Mouse (Mus musculus) embryonic facial prominence, embryonic 14.5 days (tissue): ENCODE results near the gene Birc2. TPM values are rescaled to one million over a fixed set of nuclear protein-coding genes. Genes with fewer than 3 reads are reported as not detected.

Source experiments
- ATAC-seq: fragments of 200-750 bp; cut with Nextera tagmentation; 2 replicates; pipeline ENCODE4 v1.8.0; 2017; ENCODE audit warnings: low read depth, moderate number of reproducible peaks, moderate TSS enrichment
- DNase-seq: peaks from one replicate; pipeline ENCODE4 v3.0.0-alpha.2; 2015; ENCODE audit warnings: low spot score
- H3K27ac ChIP-seq: fragments of 300-500 bp; sonication (generic); replicated peaks from 2 replicates; pipeline ENCODE4 v1.5.1; 2014; ENCODE audit warnings: low read depth, mild to moderate bottlenecking, low read length, moderate library complexity
- H3K27me3 ChIP-seq: fragments of 300-500 bp; sonication (generic); replicated peaks from 2 replicates; pipeline ENCODE4 v1.6.1; 2014; ENCODE audit warnings: low read length; ENCODE audit not compliant: control insufficient read depth, insufficient read depth
- H3K36me3 ChIP-seq: fragments of 300-500 bp; sonication (generic); 2 replicates; pipeline ENCODE4 v1.6.1; 2014; ENCODE audit warnings: low read length, mixed read lengths; ENCODE audit not compliant: control insufficient read depth, insufficient read depth
- H3K4me1 ChIP-seq: fragments of 300-500 bp; sonication (generic); 2 replicates; pipeline ENCODE4 v1.6.1; 2014; ENCODE audit warnings: antibody characterized with exemption, low read length; ENCODE audit not compliant: control insufficient read depth, insufficient read depth
- H3K4me2 ChIP-seq: fragments of 300-500 bp; sonication (generic); 2 replicates; pipeline ENCODE4 v1.6.1; 2014; ENCODE audit warnings: low read depth, mild to moderate bottlenecking, low read length, moderate library complexity, mixed read lengths
- H3K4me3 ChIP-seq: fragments of 300-500 bp; sonication (generic); 2 replicates; pipeline ENCODE4 v1.5.1; 2014; ENCODE audit warnings: low read depth, mild to moderate bottlenecking, low read length
- H3K9ac ChIP-seq: fragments of 300-500 bp; sonication (generic); 2 replicates; pipeline ENCODE4 v1.6.1; 2014; ENCODE audit warnings: low read depth, mild to moderate bottlenecking, low read length, moderate library complexity, mixed read lengths
- H3K9me3 ChIP-seq: fragments of 300-500 bp; sonication (generic); 2 replicates; pipeline ENCODE4 v1.6.1; 2016; ENCODE audit warnings: low read length; ENCODE audit not compliant: control insufficient read depth
- WGBS: fragments of 180-500 bp; shearing (Covaris S2); extraction: QIAGEN DNeasy Blood & Tissue Kit; methylation state at CpG from one replicate; pipeline ENCODE4 v1.1.7; 2014; 5-methylcytosine and 5-hydroxymethylcytosine counted together
- polyA plus RNA-seq: library from polyadenylated mRNA; unstranded; fragments of >200 nt; fragmentation: Nextera tagmentation; extraction: Ambion mirVana; gene quantifications from 2 replicates; pipeline ENCODE4 v1.2.1, GENCODE M21; 2014

Gene Birc2
- polyA plus RNA-seq, 1 experiment from 2014 or later: 40.7 TPM

- H3K27ac ChIP-seq: no peak overlapping the region
- WGBS: 66% methylated on average over 3 of the region's 3 CpGs
- no peak for DNase-seq
- peaks cover 16% of the 10 kb centered on the region; the same call in 1 of the 2 replicates for H3K36me3 ChIP-seq
- no peak overlapping the region for H3K4me3 ChIP-seq
- no peaks in the 10 kb centered on the region for H3K27me3 ChIP-seq
- no peaks in the 10 kb centered on the region for H3K4me1 ChIP-seq
- no peak overlapping the region for H3K9ac ChIP-seq
- H3K9me3 ChIP-seq: no peaks in the 10 kb centered on the region
- H3K4me2 ChIP-seq: no peak overlapping the region
- ATAC-seq: 0 out of 2 replicates have a peak, but pooled peaks have one; percentile 42
These were observed 60.9 kb downstream of the Birc2 start for GRCm38 (mm10) chr9:7775986-7776385.

- H3K4me3 ChIP-seq: no peak overlapping the region
- no peaks in the 10 kb centered on the region for H3K27me3 ChIP-seq
- 92% methylated on average over 2 of the region's 2 CpGs for WGBS
These were observed 61.9 kb downstream of the Birc2 start for GRCm38 (mm10) chr9:7775011-7775410.

GRCm38 (mm10) chr9:7774538-7774937 lies 62.3 kb downstream of the Birc2 start:
- Histone ChIP-seq H3K9ac (no peak overlapping the region), H3K4me1 (no peaks in the 10 kb centered on the region), H3K36me3 (peaks cover 26% of the 10 kb centered on the region), H3K27me3 (no peaks in the 10 kb centered on the region), H3K27ac (no peak overlapping the region), H3K4me2 (no peak overlapping the region), H3K4me3 (no peak overlapping the region), H3K9me3 (no peaks in the 10 kb centered on the region)
- no peak for ATAC-seq
- DNase-seq: no peak
- WGBS: 88% methylated on average over 10 of the region's 10 CpGs

More at GRCm38 (mm10) chr9:7775011-7775410, 61.9 kb downstream of the Birc2 start:
- Histone ChIP-seq H3K9ac (no peak overlapping the region), H3K27ac (no peak overlapping the region), H3K9me3 (no peaks in the 10 kb centered on the region), H3K4me2 (no peak overlapping the region), H3K36me3 (peaks cover 23% of the 10 kb centered on the region), H3K4me1 (no peaks in the 10 kb centered on the region)
- DNase-seq (no peak), ATAC-seq (no peak)

GRCm38 (mm10) chr9:7773686-7774085 lies 63.2 kb downstream of the Birc2 start:
- Histone ChIP-seq H3K4me3 (no peak overlapping the region), H3K9me3 (no peaks in the 10 kb centered on the region), H3K4me1 (no peaks in the 10 kb centered on the region), H3K27me3 (no peaks in the 10 kb centered on the region), H3K27ac (no peak overlapping the region), H3K4me2 (no peak overlapping the region), H3K36me3 (peaks cover 32% of the 10 kb centered on the region), H3K9ac (no peak overlapping the region)
- 88% methylated on average over 5 of the region's 5 CpGs for WGBS
- DNase-seq (no peak), ATAC-seq (no peak)

GRCm38 (mm10) chr9:7772773-7773454 lies 64.0 kb downstream of the Birc2 start:
- WGBS: 70% methylated on average over 4 of the region's 4 CpGs
- no peak overlapping the region for H3K4me3 ChIP-seq
- H3K9ac ChIP-seq: no peak overlapping the region
- H3K9me3 ChIP-seq: no peaks in the 10 kb centered on the region
- H3K36me3 ChIP-seq: peaks cover 36% of the 10 kb centered on the region
- no peak overlapping the region for H3K4me2 ChIP-seq
- no peaks in the 10 kb centered on the region for H3K27me3 ChIP-seq
- DNase-seq (no peak), ATAC-seq (no peak)
- H3K27ac ChIP-seq: no peak overlapping the region
- no peaks in the 10 kb centered on the region for H3K4me1 ChIP-seq

- WGBS: 78% methylated on average over 2 of the region's 2 CpGs
- H3K36me3 ChIP-seq: peaks cover 36% of the 10 kb centered on the region
- H3K4me1 ChIP-seq: no peaks in the 10 kb centered on the region
- H3K9me3 ChIP-seq: no peaks in the 10 kb centered on the region
- no peak overlapping the region for H3K9ac ChIP-seq
- no peak for DNase-seq
- ATAC-seq: no peak
- H3K4me3 ChIP-seq: no peak overlapping the region
- no peak overlapping the region for H3K4me2 ChIP-seq
- H3K27ac ChIP-seq: no peak overlapping the region; the same call in 1 of the 2 replicates
- no peaks in the 10 kb centered on the region for H3K27me3 ChIP-seq
These were observed 64.5 kb downstream of the Birc2 start for GRCm38 (mm10) chr9:7772361-7772760.

DNA sequence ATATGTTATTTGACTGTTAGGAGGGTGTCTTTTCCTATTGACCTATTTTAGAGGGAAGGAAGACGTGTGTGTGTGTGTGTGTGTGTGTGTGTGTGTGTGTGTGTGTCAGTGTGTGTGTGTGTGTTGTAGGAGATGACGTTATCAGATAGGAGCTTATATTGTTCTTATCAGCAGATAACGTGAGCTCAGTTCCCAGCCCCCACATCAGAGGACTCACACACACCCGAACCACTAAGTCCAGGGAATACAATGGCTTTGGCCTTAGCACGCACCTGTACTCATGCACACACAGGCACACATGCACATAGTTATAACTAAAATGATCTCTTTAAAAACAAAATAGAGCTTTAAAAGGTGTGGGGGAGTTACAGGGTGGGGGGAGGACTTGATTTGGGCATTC lies 67.4 kb downstream of the Birc2 start:
- Histone ChIP-seq H3K9ac (no peak overlapping the region), H3K9me3 (no peaks in the 10 kb centered on the region), H3K27me3 (no peaks in the 10 kb centered on the region), H3K27ac (no peak overlapping the region), H3K36me3 (peaks cover 35% of the 10 kb centered on the region), H3K4me3 (no peak overlapping the region), H3K4me1 (peaks cover 7% of the 10 kb centered on the region; the same call in 1 of the 2 replicates), H3K4me2 (no peak overlapping the region)
- DNase-seq (no peak), ATAC-seq (no peak)
- 87% methylated on average over 5 of the region's 5 CpGs for WGBS

- H3K4me1 ChIP-seq: peaks cover 7% of the 10 kb centered on the region; the same call in 1 of the 2 replicates
- no peak for DNase-seq
- no peaks in the 10 kb centered on the region for H3K27me3 ChIP-seq
- 55% methylated on average over 4 of the region's 4 CpGs for WGBS
- H3K4me2 ChIP-seq: no peak overlapping the region
- H3K9ac ChIP-seq: no peak overlapping the region
- no peaks in the 10 kb centered on the region for H3K9me3 ChIP-seq
- no peak overlapping the region for H3K4me3 ChIP-seq
- no peak overlapping the region for H3K27ac ChIP-seq
- peaks cover 31% of the 10 kb centered on the region for H3K36me3 ChIP-seq
- no peak for ATAC-seq
These were observed 67.8 kb downstream of the Birc2 start for GRCm38 (mm10) chr9:7769081-7769480.
